Mouse (Mus musculus) bone marrow, adult 2 months (tissue): ENCODE data around the gene Ralgapa2.

ENCODE experiments used
- CTCF ChIP-seq: fragments of 200-500 bp; IDR thresholded peaks from 2 replicates; pipeline ENCODE4 v1.5.1; 2011; ENCODE audit warnings: low read length, control low read depth; ENCODE audit not compliant: control insufficient read depth, insufficient read depth
- POLR2A ChIP-seq: fragments of 200-500 bp; IDR thresholded peaks from 2 replicates; pipeline ENCODE4 v1.6.1; 2011; ENCODE audit warnings: low read depth, mild to moderate bottlenecking, control low read depth, low read length, borderline replicate concordance; ENCODE audit not compliant: control insufficient read depth

DNA sequence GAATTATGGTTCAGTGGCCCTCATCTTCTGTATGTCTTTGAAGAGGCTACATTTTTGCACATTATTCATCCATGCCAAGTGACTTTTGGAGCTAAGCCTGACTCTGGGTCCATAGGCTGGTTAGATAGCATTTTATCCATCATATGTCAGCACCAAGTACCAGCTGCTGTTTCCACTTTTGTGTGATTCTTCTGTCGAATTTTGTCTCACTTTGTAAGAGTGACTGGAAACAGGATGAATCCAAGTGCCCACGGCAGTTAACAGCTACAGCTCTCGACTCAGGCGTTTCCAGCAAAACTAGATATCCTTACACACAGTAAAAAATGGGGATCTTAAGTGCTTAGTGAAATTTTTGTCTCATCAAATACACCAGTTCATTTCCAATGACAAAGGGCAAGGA is 222.8 kb downstream of the Ralgapa2 start:
- no peak for TF ChIP-seq POLR2A
- TF ChIP-seq CTCF = no peak
